Mouse (Mus musculus) liver, adult (tissue): ENCODE data around the gene Boc.

Experiments used
- GATA4 ChIP-seq: IDR thresholded peaks from 2 replicates; pipeline ENCODE4 v1.6.1; 2014; ENCODE audit warnings: mild to moderate bottlenecking, low read length; ENCODE audit not compliant: insufficient replicate concordance

Gene Boc

DNA sequence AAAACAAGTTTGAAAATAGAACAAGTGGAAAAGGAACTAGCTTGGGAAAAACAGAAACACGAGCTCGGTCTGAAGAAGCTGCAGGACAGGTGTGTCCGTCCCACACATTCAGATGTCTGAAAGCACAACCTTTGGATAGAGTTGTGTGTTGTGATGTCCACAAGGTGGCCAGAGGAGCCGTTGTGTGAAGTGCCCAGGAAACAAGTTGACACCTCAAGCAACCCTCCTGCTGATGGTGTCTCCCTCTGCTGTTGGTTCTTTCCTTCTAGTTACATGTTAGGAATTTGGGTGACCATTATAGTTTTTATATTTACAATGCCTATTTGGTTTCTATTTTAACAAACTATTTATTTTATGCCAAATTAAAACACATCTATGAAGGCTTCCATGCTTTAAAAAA is 123.2 kb downstream of the Boc start:
- no peak for TF ChIP-seq GATA4
